Mouse (Mus musculus) R1 (cell line): Measurements from ENCODE around the gene Pla2g3.

ENCODE experiments used
- DNase-seq: peaks from one replicate; pipeline ENCODE4 v3.0.0-alpha.2; 2018; ENCODE audit warnings: low read depth, low spot score

Gene Pla2g3

GRCm38 (mm10) chr11:3536745-3537333, 48.8 kb downstream of the Pla2g3 start:
- DNase-seq: no peak

GRCm38 (mm10) chr11:3537711-3538110, 49.6 kb downstream of the Pla2g3 start:
- no peak for DNase-seq

- DNase-seq: no peak
Observed at GRCm38 (mm10) chr11:3538341-3538740, 50.3 kb downstream of the Pla2g3 start.

GRCm38 (mm10) chr11:3539111-3539825, 51.2 kb downstream of the Pla2g3 start:
- DNase-seq: peak; percentile 97

- DNase-seq: peak; percentile 44
Observed at GRCm38 (mm10) chr11:3539826-3540196, 51.7 kb downstream of the Pla2g3 start.

GRCm38 (mm10) chr11:3540451-3541085, 52.5 kb downstream of the Pla2g3 start, which contains the start of gene Smtn:
Gene Smtn (minus strand): TSS chr11:3540612.
- no peak for DNase-seq

GRCm38 (mm10) chr11:3541932-3542331, 53.8 kb downstream of the Pla2g3 start:
- DNase-seq: no peak

- DNase-seq: no peak
Observed at GRCm38 (mm10) chr11:3543001-3543400, 54.9 kb downstream of the Pla2g3 start.

GRCm38 (mm10) chr11:3544409-3544808, 56.3 kb downstream of the Pla2g3 start:
- peak; percentile 46 for DNase-seq

GRCm38 (mm10) chr11:3545531-3546241, 57.6 kb downstream of the Pla2g3 start:
- peak; percentile 41 for DNase-seq

GRCm38 (mm10) chr11:3546242-3546562, 58.1 kb downstream of the Pla2g3 start:
- DNase-seq: no peak

GRCm38 (mm10) chr11:3547047-3547446, 59.0 kb downstream of the Pla2g3 start:
- no peak for DNase-seq

- peak; percentile 96 for DNase-seq
Observed at GRCm38 (mm10) chr11:3547969-3548368, 59.9 kb downstream of the Pla2g3 start.

- DNase-seq: peak; percentile 98
Observed at GRCm38 (mm10) chr11:3548564-3549295, 60.6 kb downstream of the Pla2g3 start.
